In the genomic region with DNA sequence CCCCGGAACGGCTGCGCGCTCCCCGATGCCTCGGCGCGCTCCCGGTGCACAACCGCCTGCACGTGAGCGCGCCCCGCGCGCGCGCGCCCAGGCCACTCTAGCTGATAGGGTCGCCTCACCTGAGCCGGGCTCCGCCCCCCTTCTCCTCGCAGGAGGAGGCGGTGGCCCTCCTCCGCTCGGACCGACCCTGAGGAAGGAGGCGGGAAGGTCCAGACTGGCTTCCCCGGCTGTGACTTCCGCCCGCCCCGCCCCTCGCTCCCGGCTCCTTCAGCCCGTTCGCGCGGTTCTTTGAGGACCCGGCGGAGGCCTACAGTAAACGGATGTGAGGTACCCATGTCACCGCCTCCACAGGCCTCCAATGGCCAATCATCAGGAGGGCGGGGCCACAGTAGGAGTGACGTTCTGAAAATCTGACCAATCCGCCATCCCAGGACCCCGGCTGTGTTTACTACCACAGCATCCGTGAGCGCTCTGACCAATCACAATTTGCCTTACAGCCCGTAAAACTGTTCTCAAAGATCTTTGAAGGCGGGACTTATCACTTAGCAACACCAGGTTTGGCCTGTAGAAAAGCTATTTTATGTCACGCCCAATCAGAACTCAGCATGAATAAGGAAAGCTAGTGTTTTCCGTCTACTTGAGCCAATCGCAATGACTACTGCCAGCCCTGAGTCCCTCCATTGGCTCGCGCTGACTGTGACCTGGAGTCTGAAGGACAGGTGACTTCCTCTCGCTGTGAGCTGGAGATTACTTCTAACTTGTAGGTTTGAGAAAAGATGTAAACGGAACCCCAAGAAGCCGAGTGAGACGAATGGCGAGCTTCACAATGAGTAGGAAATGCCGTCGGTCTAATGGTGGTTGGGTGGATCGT, we compare ENCODE assay signal across 2 mouse cellular contexts.
TF ChIP-seq lines count a peak whose summit lies in the region.

A gene (minus strand): TSS at position 308 of the 871 bp plus-strand sequence.

TF ChIP-seq in C2C12, 6 proteins besides CTCF, POLR2A, EP300 and RAD21 (continued from another document):
- peak; percentile 78 for TF ChIP-seq USF1 (IDR thresholded peaks at IDR 0.05; ENCODE audit: low read depth)

TF ChIP-seq in myocyte, 11 proteins besides CTCF, POLR2A, EP300 and RAD21 (continued from another document):
- TF ChIP-seq MYOG (IDR thresholded peaks at IDR 0.05; ENCODE audit: control insufficient read depth in 1 of 3, insufficient read depth in 1 of 3, insufficient read length in 2 of 3, low read depth in 2 of 3), result no peak
- TF ChIP-seq MAX (IDR thresholded peaks at IDR 0.05; ENCODE audit: low read depth), result no peak
- TF ChIP-seq MYOD1 (IDR thresholded peaks at IDR 0.05; ENCODE audit: control insufficient read depth in 1 of 3, insufficient read length in 2 of 3, low read depth in 2 of 3), result no peak
- TF ChIP-seq POLR2AphosphoS2 (IDR thresholded peaks at IDR 0.05; ENCODE audit: insufficient read length, low read depth), result peak; percentile 67
- no peak for TF ChIP-seq REST (IDR thresholded peaks at IDR 0.05; ENCODE audit: insufficient read depth, insufficient read length)
- TF ChIP-seq E2F4 (IDR thresholded peaks at IDR 0.05; ENCODE audit: insufficient read depth), result no peak
TF ChIP-seq in myocyte: peak in this region for 2.
